Comparison of ENCODE assay signal across 14 mouse cellular contexts in the genomic region with DNA sequence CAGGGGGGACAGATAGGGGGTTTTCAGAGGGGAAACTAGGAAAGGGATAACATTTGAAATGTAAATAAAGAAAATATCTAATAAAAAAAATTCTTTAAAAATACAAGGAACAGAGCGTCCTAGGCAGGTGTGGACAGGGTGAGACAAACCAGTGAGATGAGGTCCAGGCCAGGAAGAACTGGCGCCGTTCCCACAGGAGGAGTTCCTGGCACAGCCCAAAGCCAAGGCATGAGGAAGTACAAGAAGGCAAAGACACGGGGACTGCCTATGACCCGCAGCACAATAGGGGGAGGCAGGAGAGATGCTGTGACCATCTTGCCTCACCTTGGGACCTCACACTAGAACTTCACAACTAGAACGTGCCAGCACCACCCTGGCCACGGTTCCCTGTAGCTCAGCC. TPM values are rescaled to one million over a fixed set of nuclear protein-coding genes. Genes with fewer than 3 reads are reported as not detected.
A peak's percentile ranks its signal among the peaks of the same experiment; 100 is the strongest.
DNase-seq lines count a peak whose midpoint lies in the region; ATAC-seq and TF ChIP-seq lines count a peak whose summit lies in the region.
"Had no signal": no experiment of that assay in that cellular context is flagged by ENCODE, and none has a peak within 500 bp of the region (broad histone marks: within the 10 kb centered on the region; RNA-seq: fewer than 3 reads in every experiment).

No protein-coding gene starts in this region.

- TF ChIP-seq CTCF in kidney, adult 2 months (conservative IDR thresholded peaks at IDR 0.05; ENCODE audit: insufficient read depth, insufficient read length, low read depth, low read length), result no peak
- no peak for TF ChIP-seq CTCF in forebrain, postnatal 0 days (IDR thresholded peaks at IDR 0.05; ENCODE audit: low read depth)

- no peaks in the 10 kb centered on the region for H3K9me3 ChIP-seq in kidney, embryonic 14.5 days (ENCODE audit: control insufficient read depth, low read length)
- no peaks in the 10 kb centered on the region for H3K9me3 ChIP-seq in heart, embryonic 16.5 days (replicated peaks; ENCODE audit: control insufficient read depth, low read length)
- no peaks in the 10 kb centered on the region for H3K9me3 ChIP-seq in forebrain, postnatal 0 days (ENCODE audit: low read length)
- H3K9me3 ChIP-seq: embryonic facial prominence, embryonic 15.5 days had no signal

- no peaks in the 10 kb centered on the region for H3K27me3 ChIP-seq in kidney, adult 2 months (replicated peaks; ENCODE audit: control insufficient read depth, insufficient read depth, low read length)
- no peaks in the 10 kb centered on the region for H3K27me3 ChIP-seq in kidney, embryonic 14.5 days (ENCODE audit: control insufficient read depth, insufficient read depth, low read length)
- H3K27me3 ChIP-seq in heart, embryonic 16.5 days (ENCODE audit: control insufficient read depth, insufficient read depth, low read length), result no peaks in the 10 kb centered on the region
- H3K27me3 ChIP-seq in forebrain, postnatal 0 days (ENCODE audit: insufficient read depth, low read length), result no peaks in the 10 kb centered on the region
- H3K27me3 ChIP-seq: embryonic facial prominence, embryonic 15.5 days had no signal

- TF ChIP-seq POLR2A in kidney, adult 2 months (IDR thresholded peaks at IDR 0.05; ENCODE audit: low read depth, low read length), result no peak

- peak; percentile 20 for DNase-seq in adrenal gland, postnatal 14 days
- no peak for DNase-seq in adrenal gland, adult (ENCODE audit: inconsistent age in 2 of 2, low spot score in 1 of 2)
- peak; percentile 82 for DNase-seq in kidney, adult 2 months
- peak; percentile 42 for DNase-seq in large intestine, adult 2 months (ENCODE audit: low read depth, low spot score)
- DNase-seq in right cerebral cortex, postnatal 14 days, result no peak
- no peak for DNase-seq in forebrain, postnatal 0 days
- DNase-seq: thymus, postnatal 4 days had no signal

- no peak overlapping the region for H3K27ac ChIP-seq in kidney, adult 2 months (ENCODE audit: insufficient read depth, low read depth, low read length)
- H3K27ac ChIP-seq in kidney, embryonic 14.5 days (ENCODE audit: low read depth, low read length), result no peak overlapping the region
- H3K27ac ChIP-seq in heart, embryonic 16.5 days (ENCODE audit: low read length), result no peak overlapping the region
- no peak overlapping the region for H3K27ac ChIP-seq in forebrain, postnatal 0 days (ENCODE audit: low read depth, low read length)
- H3K27ac ChIP-seq: embryonic facial prominence, embryonic 15.5 days; kidney, postnatal 0 days had no signal

- WGBS in kidney, adult 2 months, result 52% methylated on average over 7 of the region's 7 CpGs
- WGBS in kidney, embryonic 14.5 days, result 89% methylated on average over 7 of the region's 7 CpGs
- WGBS in heart, embryonic 16.5 days, result 33% methylated on average over 7 of the region's 7 CpGs
- 32% methylated on average over 7 of the region's 7 CpGs for WGBS in large intestine, adult 2 months
- 88% methylated on average over 7 of the region's 7 CpGs for WGBS in forebrain, postnatal 0 days

- H3K4me3 ChIP-seq in kidney, adult 2 months (ENCODE audit: insufficient read depth, low read depth, low read length), result no peak overlapping the region
- no peak overlapping the region for H3K4me3 ChIP-seq in kidney, embryonic 14.5 days (ENCODE audit: low read length)
- no peak overlapping the region for H3K4me3 ChIP-seq in heart, embryonic 16.5 days (ENCODE audit: low read length)
- H3K4me3 ChIP-seq in forebrain, postnatal 0 days (ENCODE audit: low read depth, low read length), result no peak overlapping the region
- H3K4me3 ChIP-seq: embryonic facial prominence, embryonic 15.5 days had no signal

- H3K4me2 ChIP-seq in kidney, embryonic 14.5 days (replicated peaks; ENCODE audit: low read depth, low read length), result no peak overlapping the region
- H3K4me2 ChIP-seq in heart, embryonic 16.5 days (ENCODE audit: low read depth, low read length), result no peak overlapping the region
- H3K4me2 ChIP-seq in forebrain, postnatal 0 days (ENCODE audit: low read depth), result no peak overlapping the region
- H3K4me2 ChIP-seq: embryonic facial prominence, embryonic 15.5 days had no signal

- H3K36me3 ChIP-seq in kidney, adult 2 months (ENCODE audit: control insufficient read depth, insufficient read depth, low read length), result no peaks in the 10 kb centered on the region
- H3K36me3 ChIP-seq in kidney, embryonic 14.5 days (ENCODE audit: control insufficient read depth, insufficient read depth, low read length), result no peaks in the 10 kb centered on the region
- H3K36me3 ChIP-seq in heart, embryonic 16.5 days (ENCODE audit: control insufficient read depth, insufficient read depth), result no peaks in the 10 kb centered on the region
- H3K36me3 ChIP-seq in forebrain, postnatal 0 days (ENCODE audit: insufficient read depth), result no peaks in the 10 kb centered on the region
- H3K36me3 ChIP-seq: embryonic facial prominence, embryonic 15.5 days had no signal

- ATAC-seq in kidney, embryonic 14.5 days (ENCODE audit: low FRiP score, low TSS enrichment), result no peak
- peak; percentile 84 for ATAC-seq in heart, embryonic 16.5 days (replicated peaks; ENCODE audit: extremely low read depth, insufficient read depth, low FRiP score)
- ATAC-seq in forebrain, postnatal 0 days, result no peak

- H3K9ac ChIP-seq in kidney, embryonic 14.5 days (ENCODE audit: low read depth, low read length), result no peak overlapping the region
- H3K9ac ChIP-seq in heart, embryonic 16.5 days (ENCODE audit: low read length), result no peak overlapping the region
- H3K9ac ChIP-seq in forebrain, postnatal 0 days, result no peak overlapping the region
- H3K9ac ChIP-seq: embryonic facial prominence, embryonic 15.5 days had no signal

- H3K4me1 ChIP-seq in kidney, adult 2 months (ENCODE audit: control insufficient read depth, insufficient read depth, low read length), result peaks cover 2% of the 10 kb centered on the region
- no peaks in the 10 kb centered on the region for H3K4me1 ChIP-seq in kidney, embryonic 14.5 days (ENCODE audit: control insufficient read depth, insufficient read depth, low read length)
- peaks cover 7% of the 10 kb centered on the region for H3K4me1 ChIP-seq in heart, embryonic 16.5 days (ENCODE audit: control insufficient read depth, insufficient read depth, low read length)
- 0 out of 2 replicates have a peak, but pooled peaks cover 10% of the 10 kb centered on the region for H3K4me1 ChIP-seq in forebrain, postnatal 0 days (ENCODE audit: insufficient read depth)

RNA-seq across cellular contexts. Expression of a gene that starts 15.5 kb away (rescaled TPM):
- total RNA-seq in adrenal gland, postnatal 14 days (2021), result 0.64 and 20.3 TPM in 2 replicates
- polyA plus RNA-seq in kidney, adult 2 months (2012; rRNA removed), result 10.4 and 14.4 TPM in 2 replicates
- 0.51 TPM in 2 replicates for polyA plus RNA-seq in kidney, embryonic 14.5 days (2014; fragmentation: Nextera tagmentation; extraction: Ambion mirVana)
- polyA plus RNA-seq in heart, embryonic 16.5 days (2015; fragmentation: Nextera tagmentation; extraction: Ambion mirVana), result not detected in 2 replicates
- 0.02 TPM in 1 of 2 replicates, not detected in the other for polyA plus RNA-seq in large intestine, adult 2 months (2012; rRNA removed)
- not detected in 2 replicates for total RNA-seq in forebrain, postnatal 0 days (2014; rRNA removed)
- polyA plus RNA-seq in forebrain, postnatal 0 days (2015; fragmentation: Nextera tagmentation; extraction: Ambion mirVana), result not detected in 2 replicates
- total RNA-seq: megakaryocyte-erythroid progenitor cell, adult 5-6 weeks had no signal
- polyA plus RNA-seq: embryonic facial prominence, embryonic 15.5 days; hindbrain, embryonic 11.5 days had no signal

RNA-seq across cellular contexts. Expression of a gene that starts 21.5 kb away (rescaled TPM):
- total RNA-seq in adrenal gland, postnatal 14 days (2021), result 0.19 and 0.41 TPM in 2 replicates
- 0.41 and 0.48 TPM in 2 replicates for polyA plus RNA-seq in kidney, adult 2 months (2012; rRNA removed)
- 0.66 and 0.79 TPM in 2 replicates for polyA plus RNA-seq in kidney, embryonic 14.5 days (2014; fragmentation: Nextera tagmentation; extraction: Ambion mirVana)
- 0.26 and 0.41 TPM in 2 replicates for polyA plus RNA-seq in heart, embryonic 16.5 days (2015; fragmentation: Nextera tagmentation; extraction: Ambion mirVana)
- polyA plus RNA-seq in large intestine, adult 2 months (2012; rRNA removed), result 1.0 and 1.3 TPM in 2 replicates
- total RNA-seq in forebrain, postnatal 0 days (2014; rRNA removed), result 0.15 and 0.48 TPM in 2 replicates
- polyA plus RNA-seq in forebrain, postnatal 0 days (2015; fragmentation: Nextera tagmentation; extraction: Ambion mirVana), result 0.28 and 0.31 TPM in 2 replicates
- total RNA-seq: megakaryocyte-erythroid progenitor cell, adult 5-6 weeks had no signal

RNA-seq across cellular contexts. Expression of a gene that starts 34.6 kb away (rescaled TPM):
- total RNA-seq in adrenal gland, postnatal 14 days (2021), result not detected in 2 replicates
- polyA plus RNA-seq in kidney, adult 2 months (2012; rRNA removed), result not detected in 2 replicates
- polyA plus RNA-seq in kidney, embryonic 14.5 days (2014; fragmentation: Nextera tagmentation; extraction: Ambion mirVana), result not detected in 2 replicates
- not detected in 2 replicates for polyA plus RNA-seq in heart, embryonic 16.5 days (2015; fragmentation: Nextera tagmentation; extraction: Ambion mirVana)
- not detected in 2 replicates for polyA plus RNA-seq in large intestine, adult 2 months (2012; rRNA removed)
- not detected in 2 replicates for total RNA-seq in forebrain, postnatal 0 days (2014; rRNA removed)
- not detected in 2 replicates for polyA plus RNA-seq in forebrain, postnatal 0 days (2015; fragmentation: Nextera tagmentation; extraction: Ambion mirVana)
- total RNA-seq: left cerebral cortex, postnatal 14 days; megakaryocyte-erythroid progenitor cell, adult 5-6 weeks had no signal
- polyA plus RNA-seq: embryonic facial prominence, embryonic 15.5 days; hindbrain, embryonic 11.5 days; kidney, postnatal 0 days had no signal

Comparison
In these comparisons a context has a peak if more than half of its experiments do, and no peak if none do; other contexts are left out.
1. DNase-seq: peak in adrenal gland, postnatal 14 days (single experiment), kidney, adult 2 months (single experiment) and large intestine, adult 2 months (single experiment); none in adrenal gland, adult (0 of 2), right cerebral cortex, postnatal 14 days (single experiment) and forebrain, postnatal 0 days (single experiment).